Mouse (Mus musculus) embryo, embryonic 9.5 days (tissue): ENCODE data around the gene Parp9.
"Not testable (repeated sequence)": the region's sequence is repeated elsewhere in the genome, so short reads cannot be mapped to it uniquely, and the experiment has no call there.

ENCODE experiments used
- DNase-seq: peaks from one replicate; pipeline ENCODE4 v3.0.0-alpha.2; 2017; ENCODE audit errors: extremely low spot score

Gene Parp9

DNA sequence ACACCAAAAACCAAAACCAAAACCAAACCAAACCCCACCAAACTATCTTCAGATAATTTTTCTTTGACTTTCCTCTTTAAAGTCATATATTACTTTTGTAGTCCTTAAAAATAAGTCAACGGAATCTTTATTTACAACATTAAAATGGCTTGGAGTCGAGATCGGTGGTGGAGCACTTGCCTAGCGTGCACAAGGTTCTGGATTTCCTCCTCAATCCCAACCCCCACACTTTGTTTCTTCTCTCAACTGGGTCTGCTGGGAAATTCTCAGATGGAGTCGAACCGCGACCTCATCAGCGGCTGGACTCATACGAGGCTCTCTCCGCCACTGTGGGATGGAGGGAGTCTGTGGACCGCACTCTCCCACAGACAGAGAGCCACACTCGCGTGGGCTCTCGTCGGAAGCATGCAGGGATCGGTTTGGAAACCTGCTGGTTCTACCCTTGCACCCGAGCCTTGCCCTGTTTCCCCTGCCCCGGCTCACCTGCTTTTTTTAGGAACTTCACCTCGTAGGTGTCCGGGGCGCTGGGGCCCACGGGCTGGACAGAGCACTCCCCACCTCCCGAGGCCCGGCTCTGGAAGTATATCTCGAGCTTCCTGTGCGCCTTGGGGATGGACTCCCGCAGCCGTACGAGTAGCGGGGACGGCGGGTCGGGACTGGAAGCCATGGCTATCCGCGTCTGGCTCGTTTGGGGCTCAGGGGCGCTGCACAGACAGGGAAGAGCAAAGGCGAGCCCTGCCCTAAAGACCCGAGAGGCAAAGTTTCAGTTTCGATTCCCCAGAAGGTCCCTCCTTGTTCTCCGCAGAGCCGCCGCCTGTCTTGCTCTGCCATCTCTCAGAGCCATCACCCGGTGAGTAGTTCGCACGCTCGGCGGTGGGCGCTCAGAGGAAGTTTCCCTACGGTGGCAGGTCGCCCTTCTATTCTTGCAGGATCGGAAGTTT lies at the start of gene Parp9, which contains the start of gene Dtx3l:
Parp9 (plus strand) TSS at position 260 of the 941 bp plus-strand sequence.
Dtx3l (minus strand) TSS at position 941 of the 941 bp plus-strand sequence.
- DNase-seq: peak; percentile 63

DNA sequence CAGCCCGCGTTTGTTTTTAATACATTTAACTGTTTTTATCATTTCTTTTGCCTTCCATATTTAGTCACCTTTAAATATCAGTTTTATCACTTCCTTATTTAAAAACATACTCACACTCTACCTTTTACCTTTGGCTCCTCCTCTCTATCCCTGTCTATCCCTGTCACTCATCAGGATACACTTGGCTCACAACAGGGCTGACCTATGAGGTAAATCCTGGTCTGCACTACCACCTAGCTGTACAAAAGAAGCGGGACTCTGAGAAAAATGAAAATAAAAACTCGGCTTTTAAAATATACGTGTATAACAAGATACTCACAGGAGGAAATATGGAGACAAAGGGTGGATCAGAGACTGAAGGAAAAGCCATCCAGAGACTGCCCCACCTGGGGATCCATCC lies 49.4 kb upstream of the Parp9 start:
- DNase-seq: no peak

DNA sequence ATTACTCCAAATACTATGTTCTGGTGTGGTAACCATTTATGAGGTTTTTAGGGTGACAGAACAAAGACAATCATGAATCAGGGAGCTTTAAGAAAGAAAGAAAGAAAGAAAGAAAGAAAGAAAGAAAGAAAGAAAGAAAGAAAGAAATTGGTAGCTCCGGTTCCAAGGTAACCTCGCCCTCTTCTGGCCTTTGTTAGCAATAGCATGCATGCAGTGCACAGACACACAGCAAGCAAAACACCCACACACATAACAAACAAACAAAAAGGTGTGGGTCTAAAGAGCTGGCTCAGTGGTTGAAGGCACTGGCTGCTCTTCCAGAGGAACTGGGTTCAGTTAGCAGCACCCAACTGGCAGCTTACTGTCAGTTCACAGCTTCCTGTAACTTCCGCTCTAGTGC lies 47.6 kb upstream of the Parp9 start:
- no peak for DNase-seq

DNA sequence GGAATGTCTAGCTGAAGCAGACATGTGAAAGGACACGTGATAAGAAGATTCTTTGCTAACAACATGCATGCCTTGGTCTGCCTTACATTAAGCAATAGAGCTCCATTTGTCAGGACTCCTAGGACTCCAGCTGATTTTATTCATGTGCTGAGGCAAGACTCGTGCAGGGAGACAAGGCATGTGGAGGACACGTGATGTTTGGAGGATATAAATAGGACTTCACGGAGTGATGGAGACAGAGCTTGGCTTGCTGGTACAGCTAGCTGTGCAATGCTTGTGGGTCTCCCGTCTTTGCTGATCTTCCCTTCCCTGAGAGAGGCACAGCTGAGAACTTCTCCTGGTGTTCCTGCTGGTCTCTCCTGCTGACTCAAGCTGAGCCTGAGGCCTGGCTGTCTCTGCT lies 46.7 kb upstream of the Parp9 start:
- not testable (repeated sequence) for DNase-seq

DNA sequence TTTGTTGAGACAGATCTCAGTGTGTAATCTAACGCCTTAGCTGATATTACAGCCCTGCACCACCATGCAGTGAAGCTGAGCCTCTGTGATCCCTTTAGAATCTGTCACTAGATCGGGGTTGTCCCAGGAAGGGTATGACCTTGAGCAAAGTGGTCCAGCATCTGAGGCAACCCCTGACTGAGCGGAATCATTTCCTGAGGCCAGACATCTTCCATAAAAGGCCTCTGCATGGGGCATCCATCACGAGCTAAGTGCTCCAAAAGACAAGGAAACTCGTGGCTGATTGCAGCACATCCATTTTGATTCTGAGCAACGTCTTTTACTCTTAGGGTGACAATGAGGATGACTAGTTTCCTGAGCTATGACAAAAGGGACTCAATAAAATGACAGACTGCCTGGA lies 43.3 kb upstream of the Parp9 start:
- DNase-seq: no peak

DNA sequence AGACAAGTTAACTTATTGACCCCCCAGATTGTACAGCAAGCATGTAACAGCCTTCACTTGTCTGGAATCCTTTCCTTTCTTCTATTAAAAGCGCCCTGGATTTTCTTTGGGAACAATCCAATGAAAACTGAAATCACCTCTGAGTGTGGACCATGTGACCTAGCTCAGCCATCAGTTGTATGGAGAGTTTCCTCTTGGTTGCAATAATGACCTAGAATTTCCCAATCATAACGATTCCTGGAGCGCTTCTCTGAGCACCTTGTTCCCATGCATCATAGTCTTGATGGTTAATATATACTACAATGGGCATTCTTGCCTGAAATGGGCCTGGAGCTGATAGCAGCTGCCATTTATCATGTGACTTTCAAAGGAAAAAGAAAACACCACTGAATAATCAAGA lies 37.7 kb upstream of the Parp9 start:
- no peak for DNase-seq

DNA sequence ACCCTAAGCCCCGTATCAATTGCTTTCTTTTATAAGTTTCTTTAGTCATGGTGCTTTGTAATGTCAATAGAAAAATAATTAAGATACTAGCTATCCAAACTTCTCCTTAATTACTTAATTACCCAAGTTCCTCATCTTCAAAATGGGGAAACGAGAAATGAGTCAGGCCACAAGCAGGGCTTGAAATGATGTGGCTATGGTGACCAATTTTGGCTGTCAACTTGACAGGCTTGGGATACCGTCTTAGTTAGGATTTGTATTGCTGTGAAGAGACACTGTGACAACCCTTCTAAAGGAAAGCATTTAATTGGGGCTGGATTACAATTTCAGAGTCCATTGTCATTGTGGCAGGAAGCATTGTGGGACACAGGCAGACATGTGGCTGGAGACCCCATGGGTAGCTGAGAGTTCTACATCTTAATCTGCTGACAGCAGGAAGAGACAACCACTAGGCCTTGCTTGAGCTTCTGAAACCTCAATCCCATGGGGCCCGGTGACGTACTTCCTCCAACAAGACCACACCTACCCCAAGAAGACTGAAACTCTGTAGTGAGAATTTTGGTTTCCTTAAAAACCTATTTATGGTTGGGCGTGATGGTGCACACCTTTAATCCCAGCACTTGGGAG lies 35.1 kb upstream of the Parp9 start:
- no peak for DNase-seq

DNA sequence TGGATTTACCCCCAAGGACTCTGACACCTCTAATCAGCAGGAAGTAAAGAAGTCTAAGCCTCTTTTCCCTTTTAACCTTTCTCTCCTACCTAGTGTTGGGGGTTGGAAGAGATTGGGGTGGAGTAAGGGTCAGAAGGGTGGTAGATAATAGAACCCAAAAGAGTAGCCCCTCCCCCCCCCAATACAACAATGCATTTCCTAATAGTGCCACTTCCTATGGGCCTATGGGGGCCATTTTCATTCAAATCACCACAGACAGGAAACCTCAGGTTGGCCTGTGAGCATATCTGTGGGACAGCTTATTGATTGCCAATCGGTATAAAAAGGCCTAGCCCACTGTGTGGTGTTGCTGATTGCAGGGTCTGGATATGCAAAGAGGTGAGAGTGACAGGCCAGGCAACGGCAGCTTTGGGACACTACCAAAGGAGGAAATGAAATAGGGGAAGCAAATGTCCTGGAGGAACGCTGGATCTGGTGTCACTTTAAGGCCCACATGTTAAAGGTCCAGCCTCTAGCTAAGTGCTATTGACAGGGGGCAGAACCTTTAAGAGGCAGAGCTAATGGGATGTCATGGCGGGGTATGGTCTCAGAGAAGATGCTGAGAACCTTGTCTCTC lies 34.0 kb upstream of the Parp9 start:
- no peak for DNase-seq

DNA sequence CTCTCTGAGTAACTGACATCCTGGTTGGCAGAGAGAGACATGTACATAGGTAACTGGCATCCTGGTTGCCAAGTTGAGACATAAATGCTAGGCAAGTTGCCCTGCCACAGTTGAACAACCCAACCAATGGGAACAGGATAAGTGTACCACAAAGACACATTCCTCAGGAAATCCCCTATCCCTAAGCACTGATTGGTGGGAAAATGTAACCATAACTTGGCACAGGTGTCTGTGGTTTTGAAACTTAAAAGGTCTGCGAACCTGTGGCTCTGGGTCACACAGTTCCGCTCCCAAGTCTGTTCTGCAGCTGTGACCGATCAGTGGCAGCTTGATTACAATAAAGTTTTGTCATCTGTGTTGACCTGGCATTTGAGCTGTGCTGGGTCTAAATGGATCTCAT lies 32.9 kb upstream of the Parp9 start:
- DNase-seq: no peak

DNA sequence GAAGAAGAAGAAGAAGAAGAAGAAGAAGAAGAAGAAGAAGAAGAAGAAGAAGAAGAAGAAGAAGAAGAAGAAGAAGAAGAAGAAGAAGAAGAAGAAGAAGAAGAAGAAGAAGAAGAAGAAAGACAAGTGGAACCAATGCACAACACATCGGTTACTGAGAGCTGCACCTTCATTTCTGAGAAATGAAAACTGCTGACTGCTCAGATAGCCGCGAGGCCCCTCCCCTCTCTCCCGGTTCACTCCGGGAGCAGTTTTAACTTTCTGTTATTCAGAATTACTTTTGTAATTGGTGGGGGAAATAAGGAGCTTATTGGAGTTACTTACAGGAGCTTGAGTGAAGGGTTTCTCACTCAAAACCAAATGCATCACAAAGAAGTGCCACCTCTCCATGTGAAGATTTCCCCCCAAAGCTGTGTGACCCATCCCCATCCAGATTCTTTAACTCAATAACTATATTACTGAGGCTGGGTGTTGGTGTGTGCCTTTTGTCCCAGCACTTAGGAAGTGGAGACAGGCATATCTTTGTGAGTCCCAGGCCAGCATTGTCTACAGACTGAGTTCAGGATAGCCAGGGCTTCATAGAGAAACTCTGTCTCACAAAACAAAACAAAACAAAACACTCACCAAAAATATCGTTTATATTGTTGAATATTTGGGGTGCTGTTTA lies 32.3 kb upstream of the Parp9 start:
- DNase-seq: no peak

DNA sequence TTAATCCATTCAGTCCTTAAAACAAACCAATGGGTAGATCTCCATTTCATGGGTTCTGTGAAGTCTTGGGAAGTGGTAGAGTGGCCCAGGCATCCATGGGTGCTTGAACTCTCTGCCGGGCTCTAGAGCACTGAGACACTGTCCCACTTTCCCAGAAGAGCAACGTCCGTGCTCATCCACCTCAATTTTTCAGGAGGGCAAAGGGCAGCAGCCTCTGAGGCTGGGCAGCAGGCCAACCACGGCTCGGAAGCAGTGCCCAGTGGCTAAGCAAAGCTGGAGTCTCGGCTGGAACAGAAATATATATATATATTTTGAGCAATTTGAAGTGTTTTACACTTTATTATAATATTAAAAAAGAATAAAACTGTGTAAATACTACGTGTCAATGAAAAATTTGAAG lies 31.4 kb upstream of the Parp9 start:
- DNase-seq: no peak

DNA sequence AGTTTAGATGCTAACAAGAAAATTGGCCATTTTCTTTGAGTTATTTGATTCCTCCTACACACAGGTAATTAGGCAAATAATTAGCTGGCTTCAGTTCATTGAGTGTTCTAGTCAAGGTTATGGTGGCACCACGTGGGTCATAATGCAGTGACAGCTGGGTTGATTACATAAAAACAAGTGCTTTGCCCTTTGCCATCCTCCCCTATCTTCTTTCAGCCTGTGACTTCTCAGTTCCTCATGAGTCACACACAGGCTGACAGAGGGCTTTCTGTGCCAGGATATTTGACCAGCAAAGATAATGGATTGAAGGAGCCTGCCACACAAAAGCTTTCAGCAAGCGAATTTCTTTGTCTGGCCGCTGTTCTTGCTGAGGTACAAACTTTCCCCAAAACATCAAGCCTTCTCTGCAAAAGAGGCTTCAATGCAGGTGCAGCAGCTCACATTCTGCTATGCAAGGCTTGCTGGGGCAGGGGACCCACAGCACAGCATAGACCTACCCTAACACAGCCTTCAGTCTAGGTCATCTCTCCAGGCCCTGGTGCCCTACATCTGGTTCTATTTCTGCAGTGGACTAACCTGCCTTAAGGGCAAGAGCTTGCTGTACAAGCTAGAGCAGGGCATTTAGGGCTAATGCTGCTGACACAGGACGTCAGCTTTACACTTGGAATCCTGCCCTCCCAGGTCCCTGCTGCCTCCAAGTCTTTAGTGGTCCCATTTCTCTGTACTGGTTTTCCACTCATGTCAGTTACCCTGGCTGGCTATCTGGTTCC lies 30.7 kb upstream of the Parp9 start:
- no peak for DNase-seq

DNA sequence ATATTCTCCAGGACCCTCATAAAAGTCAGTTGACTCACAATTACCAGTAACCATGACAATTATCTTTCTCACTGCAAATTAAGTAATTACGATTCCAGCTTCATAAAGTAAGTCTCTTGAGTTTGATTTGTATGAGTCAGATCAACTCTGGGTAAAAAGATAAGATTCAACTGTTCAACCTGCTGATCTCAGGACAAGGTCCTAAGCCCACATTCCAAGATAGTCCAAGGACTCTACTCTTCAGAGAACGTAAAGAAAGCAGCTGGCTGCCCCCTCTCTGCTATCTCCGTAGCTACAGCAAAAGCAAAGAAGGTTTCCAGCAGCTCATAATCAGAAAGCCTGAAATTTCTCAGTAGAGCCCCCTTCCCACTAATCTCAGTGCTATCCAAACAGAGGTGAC lies 26.8 kb upstream of the Parp9 start:
- no peak for DNase-seq

DNA sequence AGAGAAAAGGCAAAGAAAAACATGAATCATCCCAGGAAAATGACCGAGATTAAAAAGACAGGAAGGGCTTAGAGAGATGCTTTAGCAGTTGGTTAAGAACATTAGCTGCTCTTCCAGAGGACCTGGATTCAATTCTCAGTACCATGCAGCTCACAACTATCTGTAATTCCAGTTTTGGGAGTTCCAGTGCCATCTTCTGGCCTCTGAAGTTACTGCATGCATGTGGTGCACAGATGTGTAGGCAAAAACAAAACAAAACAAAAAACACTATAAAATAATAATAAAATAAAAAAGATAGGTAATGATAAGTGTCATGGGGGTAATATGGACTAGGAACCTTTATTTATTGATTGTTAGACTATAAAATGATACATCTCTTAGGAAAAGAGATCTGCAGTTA lies 24.7 kb upstream of the Parp9 start:
- no peak for DNase-seq

DNA sequence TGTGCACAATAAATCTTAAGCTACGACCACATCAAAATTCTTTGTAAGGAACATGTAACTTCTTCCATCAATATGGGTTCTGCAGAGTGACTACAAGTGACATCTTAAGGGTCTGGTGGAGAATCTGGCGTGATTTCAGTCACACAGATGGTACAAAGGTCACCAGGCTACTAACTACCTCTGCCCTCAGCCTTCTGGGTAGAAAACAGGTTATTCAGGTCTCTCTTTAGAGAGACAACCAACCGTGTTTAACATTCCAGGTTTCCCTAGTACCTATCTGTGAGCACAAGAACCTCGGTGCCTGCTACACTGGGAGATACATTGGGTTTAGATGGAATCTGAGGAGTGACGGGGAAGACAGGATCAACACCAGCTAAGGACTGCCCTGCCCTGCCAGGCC lies 24.0 kb upstream of the Parp9 start:
- no peak for DNase-seq

DNA sequence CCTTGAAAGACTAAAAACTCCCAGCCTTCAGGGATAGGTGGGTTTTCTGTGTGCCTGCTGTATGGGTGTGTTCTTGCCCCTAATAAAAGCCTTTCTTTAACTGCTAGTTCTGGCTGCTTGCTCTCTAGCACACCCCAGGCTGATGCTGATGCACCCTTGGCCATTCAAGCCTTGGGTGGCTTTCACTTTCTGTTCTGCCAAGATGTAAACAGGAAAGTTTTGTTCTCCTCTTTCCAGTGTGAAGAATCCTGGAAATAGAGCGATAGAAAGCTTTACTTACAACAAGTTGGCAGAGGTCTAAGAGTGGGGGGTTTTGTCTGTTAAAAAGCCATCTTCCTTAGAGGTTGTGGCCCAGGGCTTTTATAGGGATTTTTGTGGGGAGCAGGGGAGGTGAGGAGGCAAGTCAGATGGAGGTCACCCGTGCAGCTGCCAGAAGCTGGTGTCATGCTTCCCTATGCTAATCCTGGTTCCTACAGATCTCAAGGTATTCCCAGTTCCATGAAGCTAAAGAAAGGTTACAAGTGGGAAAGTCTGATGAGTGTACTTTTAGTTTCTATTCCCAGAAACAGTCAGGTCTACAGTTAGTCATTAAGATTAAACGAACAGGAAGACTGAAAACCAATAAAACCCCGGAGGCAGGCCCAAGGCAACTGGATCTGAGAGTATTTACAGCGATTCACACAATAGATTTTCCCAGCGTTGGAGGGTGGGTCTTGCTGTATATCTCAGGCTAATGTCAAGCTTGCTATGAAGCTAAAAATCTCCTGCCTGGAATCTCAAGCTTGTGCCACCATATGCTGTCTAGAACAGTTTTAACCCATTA lies 19.3 kb upstream of the Parp9 start:
- DNase-seq: no peak

DNA sequence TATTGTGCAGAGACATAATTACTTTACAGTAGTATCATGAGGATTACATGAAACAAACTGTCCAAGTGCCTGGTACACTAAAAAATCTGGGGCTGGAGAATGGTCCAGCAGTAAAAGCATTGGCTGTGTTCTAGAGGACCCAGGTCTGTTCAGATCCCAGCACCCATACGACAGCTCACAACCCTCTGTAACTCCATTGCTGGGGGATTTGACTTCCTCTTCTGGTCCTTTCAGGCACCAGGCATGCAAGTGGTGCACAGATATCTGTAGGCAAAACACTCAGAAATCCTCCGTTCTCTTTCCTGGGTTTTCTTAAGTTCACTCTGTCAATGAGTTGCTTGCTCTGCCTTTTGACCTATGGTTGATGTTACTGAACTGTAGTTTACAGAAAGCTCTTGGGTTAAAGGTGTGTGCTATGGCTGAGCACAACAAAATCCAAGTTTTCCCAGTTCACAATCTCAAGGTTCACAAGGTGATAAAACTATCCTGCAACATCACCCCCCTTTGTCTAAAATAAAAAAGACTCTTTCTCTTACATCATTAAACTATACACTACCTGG lies 16.5 kb upstream of the Parp9 start:
- DNase-seq: no peak

DNA sequence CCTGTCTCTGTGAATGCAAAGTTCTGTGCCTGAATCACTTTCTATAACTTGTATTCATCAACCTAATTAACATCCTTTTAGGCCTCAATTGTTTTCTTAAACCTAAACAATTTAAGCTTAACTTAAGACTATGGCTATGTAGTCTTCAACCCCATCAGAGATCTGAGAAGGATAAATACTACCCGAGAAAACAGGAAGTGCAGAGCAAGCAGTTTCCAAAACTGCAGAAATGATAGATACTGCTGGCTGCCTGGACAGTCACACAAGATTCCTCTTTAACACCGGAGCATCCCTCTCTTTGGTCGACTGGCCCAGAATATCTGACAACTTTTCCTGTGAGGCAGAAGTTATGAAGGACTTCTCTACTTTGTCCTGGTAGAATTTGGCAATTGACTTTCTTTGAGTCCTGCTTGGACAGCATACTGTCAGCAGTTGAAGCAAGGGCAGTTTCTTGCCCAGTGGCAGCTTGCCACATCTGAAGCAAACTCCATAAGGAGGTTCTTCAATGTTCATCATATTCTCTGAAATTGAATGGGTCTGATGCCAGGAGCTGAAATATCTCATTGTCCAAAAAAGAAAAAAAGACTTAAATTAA lies 15.9 kb upstream of the Parp9 start:
- no peak for DNase-seq

DNA sequence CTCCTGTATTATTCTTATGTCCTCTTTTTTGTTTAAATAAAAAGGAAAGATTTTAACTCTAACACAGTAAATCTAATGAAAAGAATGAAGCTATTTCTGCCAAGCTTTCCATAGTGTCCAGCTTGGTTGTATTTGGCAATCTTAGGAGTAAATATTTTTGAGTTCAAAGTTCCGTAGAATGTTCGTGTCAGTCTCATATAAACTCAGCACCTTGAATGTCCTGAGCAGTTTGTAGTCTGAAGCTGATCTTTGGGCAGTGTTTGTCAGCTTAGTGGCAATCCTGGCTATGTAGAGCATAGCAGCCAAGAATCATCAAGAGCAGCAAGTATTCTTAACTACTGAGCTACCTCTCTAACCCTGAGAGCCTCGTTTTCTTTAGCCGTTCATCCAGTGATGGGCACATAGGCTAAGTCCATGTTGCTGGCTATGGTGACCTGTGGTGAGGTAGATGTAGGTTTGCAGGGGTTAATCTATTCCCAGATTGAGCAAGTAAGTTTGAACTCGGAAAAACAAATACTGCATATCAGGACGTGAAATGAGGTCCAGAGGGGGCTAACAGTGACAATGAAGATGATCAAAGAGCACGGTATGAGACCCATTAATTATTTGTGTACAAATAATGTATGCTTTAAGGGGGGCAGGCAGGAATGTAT lies 14.6 kb upstream of the Parp9 start:
- no peak for DNase-seq
